Mouse (Mus musculus): ENCODE results near the gene Syce2.
A peak's percentile ranks its signal among the peaks of the same experiment; 100 is the strongest.

Syce2 gene

DNA sequence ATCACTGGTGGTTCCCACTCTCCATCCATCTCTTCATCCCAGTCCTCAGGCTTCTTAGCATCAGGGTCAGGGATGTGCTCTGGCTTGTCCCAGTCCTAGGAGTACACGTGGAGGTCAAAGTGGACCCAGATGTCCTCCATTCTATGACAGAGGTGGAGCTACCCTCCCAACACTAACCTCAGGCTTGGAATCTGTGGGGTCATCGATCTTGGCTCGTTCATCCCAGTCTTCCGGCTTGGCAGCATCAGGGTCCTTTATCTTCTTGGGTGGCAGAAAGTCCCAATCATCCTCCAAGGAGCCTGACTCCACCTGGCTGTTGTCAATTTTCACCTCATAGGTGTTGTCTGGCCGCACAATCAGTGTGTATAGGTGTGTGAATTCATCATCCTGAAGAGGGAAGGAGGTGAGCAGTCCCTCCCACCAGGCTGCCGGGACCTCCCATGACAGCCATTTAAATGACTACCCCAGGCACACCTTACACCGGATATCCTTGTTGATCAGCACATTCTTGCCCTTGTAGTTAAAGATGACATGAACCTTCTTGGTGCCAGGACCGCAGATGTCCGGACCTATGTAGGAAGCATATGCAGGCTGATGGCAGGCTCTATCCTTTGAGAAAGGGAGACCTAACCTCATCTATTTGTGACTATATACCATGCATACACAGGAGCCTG is 27.4 kb upstream of the Syce2 start:
- DNase-seq (ENCODE audit: low spot score in 2 of 2) = no peak

GRCm38 (mm10) chr8:84845355-84846093 is 26.4 kb upstream of the Syce2 start:
- no peak for DNase-seq (ENCODE audit: low spot score in 2 of 2)

- DNase-seq (ENCODE audit: low spot score in 2 of 2) = peak in 1 of 2 experiments; percentile 53
Observed at GRCm38 (mm10) chr8:84846094-84846721, 25.7 kb upstream of the Syce2 start.

GRCm38 (mm10) chr8:84846722-84847572 is 25.0 kb upstream of the Syce2 start, which contains the start of gene Calr:
Calr (minus strand) TSS chr8:84846934.
- DNase-seq (ENCODE audit: low spot score in 2 of 2) = peak; percentile 100

DNA sequence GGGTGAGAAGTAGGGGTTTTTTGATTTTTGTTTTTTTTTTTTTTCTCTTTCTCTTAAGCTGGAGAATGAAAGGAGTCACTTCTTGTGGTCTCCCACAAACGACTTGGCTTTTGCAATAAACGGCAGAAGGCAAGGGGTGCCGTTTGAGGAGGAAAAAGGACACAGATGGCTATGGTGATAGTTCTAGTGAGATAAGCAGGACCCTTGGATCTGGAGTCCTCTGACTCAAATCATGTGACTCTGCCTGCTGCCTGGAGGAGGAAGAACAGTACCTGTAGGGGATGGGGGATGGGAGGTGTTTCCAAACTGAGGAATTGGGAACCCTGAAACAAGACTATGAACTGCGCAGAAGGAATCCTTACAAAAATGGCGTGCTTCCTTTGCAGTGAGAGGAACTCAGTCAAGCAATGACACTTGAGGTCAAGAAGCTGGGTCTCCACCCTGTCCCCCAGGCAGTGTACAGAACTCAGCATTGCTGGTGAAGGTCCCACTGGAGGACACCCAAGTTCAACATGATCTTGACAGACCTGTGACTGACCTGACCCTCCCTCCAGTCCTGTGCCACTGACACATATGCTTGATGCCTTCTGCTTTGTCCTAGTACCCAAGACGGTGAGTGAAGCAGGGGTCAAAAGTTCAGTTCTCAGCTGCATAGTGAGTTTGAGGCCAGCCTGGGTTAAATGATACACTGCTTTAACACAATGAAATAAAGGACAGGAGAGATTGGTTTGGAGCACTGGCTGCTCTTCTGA is 24.1 kb upstream of the Syce2 start:
- DNase-seq (ENCODE audit: low spot score in 2 of 2) = no peak

DNA sequence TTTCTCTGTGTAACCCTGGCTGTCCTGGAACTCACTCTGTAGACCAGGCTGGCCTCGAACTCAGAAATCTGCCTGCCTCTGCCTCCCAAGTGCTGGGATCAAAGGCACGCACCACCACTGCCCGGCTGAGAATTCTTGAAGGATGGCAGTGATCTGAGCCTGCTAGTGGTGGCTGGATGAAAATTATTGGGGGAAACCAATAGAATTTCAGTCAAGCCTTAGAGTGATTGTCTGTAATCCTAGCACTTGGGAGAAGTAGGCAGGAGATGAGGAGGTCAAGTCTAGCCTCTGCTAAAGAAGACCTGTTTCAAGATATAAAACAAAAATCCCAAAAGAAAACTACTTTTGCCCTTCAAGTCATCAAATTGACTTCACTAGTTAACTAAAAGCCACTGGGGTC is 15.5 kb upstream of the Syce2 start:
- no peak for DNase-seq (ENCODE audit: low spot score in 2 of 2)

GRCm38 (mm10) chr8:84856864-84857441 is 15.0 kb upstream of the Syce2 start, which contains the start of gene Farsa:
Farsa (plus strand) TSS chr8:84856989.
- peak; percentile 75 to 96 for DNase-seq (ENCODE audit: low spot score in 2 of 2)

GRCm38 (mm10) chr8:84872309-84872965 is 526 bp downstream of the Syce2 start:
- DNase-seq (ENCODE audit: low spot score in 2 of 2) = no peak

GRCm38 (mm10) chr8:84873016-84873415 is 1.1 kb downstream of the Syce2 start:
- no peak for DNase-seq (ENCODE audit: low spot score in 2 of 2)

- DNase-seq (ENCODE audit: low spot score in 2 of 2) = no peak
Observed at GRCm38 (mm10) chr8:84874339-84874738, 2.4 kb downstream of the Syce2 start.

GRCm38 (mm10) chr8:84877297-84878035 is 5.6 kb downstream of the Syce2 start:
- no peak for DNase-seq (ENCODE audit: low spot score in 2 of 2)

GRCm38 (mm10) chr8:84878915-84879314 is 7.0 kb downstream of the Syce2 start:
- DNase-seq (ENCODE audit: low spot score in 2 of 2) = no peak

DNA sequence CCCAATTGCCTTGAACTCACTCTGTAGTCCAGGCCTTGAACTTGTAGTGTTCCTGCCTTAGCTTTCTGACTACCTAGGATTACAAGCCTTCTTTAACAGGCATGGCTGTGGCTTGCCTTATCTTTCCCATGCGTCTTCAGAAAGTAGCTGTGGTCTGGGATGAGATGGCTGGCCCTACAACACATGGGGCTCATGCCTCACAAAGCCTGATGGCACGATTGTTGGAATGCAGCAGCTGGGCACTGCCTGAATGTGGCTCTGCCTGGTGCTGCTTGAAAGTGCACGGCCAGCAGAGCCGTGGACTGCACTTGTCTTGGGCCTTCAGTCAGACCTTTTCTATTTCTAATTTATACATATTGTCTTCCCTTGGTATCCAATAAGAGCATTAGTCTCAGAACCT is 12.8 kb downstream of the Syce2 start:
- no peak for DNase-seq (ENCODE audit: low spot score in 2 of 2)

DNA sequence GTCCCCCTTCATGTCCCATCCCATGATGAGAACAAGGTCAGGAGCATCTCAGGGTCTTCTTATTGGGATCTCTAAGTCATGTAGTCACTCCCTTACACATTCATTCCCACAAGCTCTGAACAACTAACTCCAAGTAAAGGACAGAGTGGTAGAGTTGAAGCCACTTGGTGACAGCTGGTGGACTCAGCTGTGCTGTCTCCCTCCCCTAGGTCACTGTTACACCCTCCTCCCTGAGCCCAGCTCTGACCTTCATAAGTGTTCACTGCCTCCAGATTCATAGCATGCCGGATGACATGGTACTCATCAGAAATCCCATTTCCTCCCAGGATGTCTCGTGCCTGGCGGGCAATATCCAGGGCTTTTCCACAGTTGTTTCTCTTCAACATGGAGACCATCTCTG is 16.4 kb downstream of the Syce2 start:
- no peak for DNase-seq (ENCODE audit: low spot score in 2 of 2)

DNA sequence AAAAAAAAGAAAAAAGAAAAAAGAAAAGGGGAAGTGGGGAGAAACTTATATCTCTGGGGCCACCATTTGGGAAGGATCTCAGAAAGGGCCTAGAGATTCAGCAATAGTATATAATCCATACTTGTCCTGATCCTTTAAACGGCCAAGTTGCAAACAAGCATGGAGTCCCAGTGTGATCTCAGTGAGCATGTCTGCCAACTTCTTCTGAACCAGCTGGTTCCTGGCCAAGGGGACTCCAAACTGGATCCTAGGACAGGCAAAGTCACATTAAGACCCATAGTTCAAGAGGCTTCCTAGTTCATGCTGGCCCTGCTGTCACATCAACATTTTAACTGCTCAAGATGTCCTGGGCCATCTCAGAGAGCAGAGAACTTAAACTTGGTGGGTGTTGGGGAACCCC is 17.2 kb downstream of the Syce2 start:
- DNase-seq (ENCODE audit: low spot score in 2 of 2) = no peak

- DNase-seq (ENCODE audit: low spot score in 2 of 2) = no peak
Observed at GRCm38 (mm10) chr8:84892993-84893708, 21.2 kb downstream of the Syce2 start.

DNA sequence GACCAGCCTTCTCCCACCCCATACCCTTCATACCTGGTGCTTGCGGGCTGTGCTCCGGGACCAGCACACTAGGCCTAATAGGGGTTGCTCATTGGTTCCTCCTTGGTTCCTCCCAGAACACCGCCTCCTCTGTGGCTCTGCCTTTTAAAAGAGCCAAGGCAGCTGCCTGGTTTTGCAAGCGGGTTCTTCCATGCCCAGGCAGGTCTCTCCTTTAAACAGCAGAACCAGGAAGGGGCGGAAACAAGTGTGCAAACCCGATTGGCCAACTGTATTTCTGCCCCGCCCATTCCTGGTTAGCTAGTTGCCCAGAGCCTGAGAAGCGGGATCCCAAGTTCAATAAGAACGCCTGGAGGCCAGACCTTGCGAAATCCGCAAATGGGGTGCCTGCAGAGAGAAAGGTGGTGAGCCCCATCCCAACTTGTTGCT is 21.8 kb downstream of the Syce2 start, which contains the start of gene Gcdh:
TSS of gene Gcdh (minus strand) at position 213 of the 426 bp plus-strand sequence.
- DNase-seq (ENCODE audit: low spot score in 2 of 2) = peak; percentile 93 to 96

DNA sequence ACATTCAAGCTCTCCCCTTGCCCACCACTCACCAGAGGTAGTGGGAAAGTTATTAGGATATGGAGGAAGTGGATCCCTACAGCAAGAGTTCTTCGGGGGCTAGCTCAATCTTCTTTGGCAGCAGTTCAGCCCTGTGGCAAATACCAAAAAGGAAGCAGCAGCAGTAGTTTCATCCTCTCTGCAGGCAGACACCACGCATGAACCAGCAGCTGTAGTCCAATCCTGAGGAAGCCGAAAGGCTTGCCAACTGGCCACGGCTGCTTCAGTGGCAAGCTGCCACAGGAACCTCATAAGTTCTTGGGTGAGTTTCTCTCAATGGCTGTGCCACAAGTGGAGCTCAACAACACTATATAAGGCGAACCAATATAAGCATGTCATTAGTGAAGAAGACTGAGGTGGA is 24.1 kb downstream of the Syce2 start:
- DNase-seq (ENCODE audit: low spot score in 2 of 2) = no peak

- no peak for DNase-seq (ENCODE audit: low spot score in 2 of 2)
Observed at GRCm38 (mm10) chr8:84901071-84901470, 29.2 kb downstream of the Syce2 start.

All from left cerebral cortex, adult 9 months (tissue).